Mouse (Mus musculus) forebrain, embryonic 15.5 days (tissue): ENCODE measurements around the gene Jpt2. TPM values are rescaled to one million over a fixed set of nuclear protein-coding genes. Genes with fewer than 3 reads are reported as not detected.

Experiments
- ATAC-seq: fragments of 200-750 bp; cut with Nextera tagmentation; replicated peaks from 2 replicates; pipeline ENCODE4 v1.8.0; 2017; ENCODE audit warnings: mild to moderate bottlenecking, moderate TSS enrichment, moderate library complexity
- H3K27ac ChIP-seq: fragments of 300-500 bp; sonication (generic); replicated peaks from 2 replicates; pipeline ENCODE4 v1.5.1; 2015; ENCODE audit warnings: mild to moderate bottlenecking, inconsistent platforms
- H3K27me3 ChIP-seq: fragments of 300-500 bp; sonication (generic); 2 replicates; pipeline ENCODE4 v1.6.1; 2015; ENCODE audit warnings: inconsistent platforms
- H3K36me3 ChIP-seq: fragments of 300-500 bp; sonication (generic); 2 replicates; pipeline ENCODE4 v1.6.1; 2015; ENCODE audit warnings: mild to moderate bottlenecking, inconsistent platforms
- H3K4me1 ChIP-seq: fragments of 300-500 bp; sonication (generic); 2 replicates; pipeline ENCODE4 v1.6.1; 2015; ENCODE audit warnings: inconsistent platforms
- H3K4me2 ChIP-seq: fragments of 300-500 bp; sonication (generic); replicated peaks from 2 replicates; pipeline ENCODE4 v1.6.1; 2015; ENCODE audit warnings: mild to moderate bottlenecking, inconsistent platforms
- H3K4me3 ChIP-seq: fragments of 300-500 bp; sonication (generic); 2 replicates; pipeline ENCODE4 v1.5.1; 2015; ENCODE audit warnings: mild to moderate bottlenecking, inconsistent platforms
- H3K9ac ChIP-seq: fragments of 300-500 bp; sonication (generic); replicated peaks from 2 replicates; pipeline ENCODE4 v1.6.1; 2015; ENCODE audit warnings: mild to moderate bottlenecking, inconsistent platforms
- H3K9me3 ChIP-seq: fragments of 300-500 bp; sonication (generic); 2 replicates; pipeline ENCODE4 v1.6.1; 2016; ENCODE audit warnings: inconsistent platforms
- WGBS: fragments of 180-500 bp; shearing (Covaris S2); methylation state at CpG from one replicate; pipeline ENCODE4 v1.1.7; 2015; ENCODE audit warnings: mixed read lengths; 5-methylcytosine and 5-hydroxymethylcytosine counted together
- polyA plus RNA-seq: library from polyadenylated mRNA; unstranded; fragments of >200 nt; fragmentation: Nextera tagmentation; extraction: Ambion mirVana; gene quantifications from 2 replicates; pipeline ENCODE4 v1.2.1, GENCODE M21; 2015

Gene Jpt2
- polyA plus RNA-seq, 1 experiment from 2014 or later = 101 TPM

DNA sequence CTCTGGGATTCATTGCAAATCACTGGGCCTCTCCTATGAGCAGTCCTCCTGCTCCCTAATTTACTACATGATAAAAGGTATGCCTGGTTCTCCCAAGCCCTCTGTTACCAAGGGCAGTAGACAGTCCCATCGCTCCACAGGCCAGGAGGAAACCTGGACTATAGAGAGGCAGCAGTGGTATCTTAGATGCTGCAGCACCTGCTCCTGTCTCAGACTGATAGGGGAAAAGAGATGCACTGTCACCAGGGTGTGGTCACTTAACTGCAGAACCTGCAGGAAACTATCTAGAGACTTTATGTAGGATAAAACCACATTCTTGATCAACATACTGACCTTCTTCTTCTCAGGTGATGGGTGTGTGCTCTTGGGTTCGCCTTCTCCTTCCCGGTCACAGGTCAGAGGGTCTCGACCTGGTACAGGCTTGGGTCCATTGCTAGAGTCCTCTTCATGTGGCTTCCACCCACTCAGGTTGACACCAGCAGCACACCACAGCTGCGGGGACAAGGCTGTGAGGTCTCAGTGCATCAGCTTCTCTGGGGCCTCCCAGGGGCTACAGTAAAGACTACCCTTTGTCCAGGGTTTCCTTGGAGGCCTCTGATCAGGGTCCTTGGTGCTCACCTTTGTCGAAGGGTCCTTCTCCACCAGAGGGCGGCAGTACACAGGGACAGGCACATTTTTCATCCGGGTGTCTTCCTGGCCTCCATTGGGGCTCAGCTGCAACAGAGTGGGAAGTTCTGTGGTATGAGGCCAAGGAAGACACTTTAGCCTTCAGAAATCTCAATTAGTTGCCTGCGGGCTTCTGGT lies 57.6 kb downstream of the Jpt2 start:
- no peaks in the 10 kb centered on the region for H3K9me3 ChIP-seq
- peaks cover 98% of the 10 kb centered on the region for H3K36me3 ChIP-seq
- H3K9ac ChIP-seq = no peak overlapping the region
- no peak overlapping the region for H3K27ac ChIP-seq
- peaks cover 2% of the 10 kb centered on the region for H3K4me1 ChIP-seq
- WGBS = 69% methylated on average over 9 of the region's 9 CpGs
- ATAC-seq = no peak
- no peak overlapping the region for H3K4me2 ChIP-seq
- H3K4me3 ChIP-seq = no peak overlapping the region
- no peaks in the 10 kb centered on the region for H3K27me3 ChIP-seq

DNA sequence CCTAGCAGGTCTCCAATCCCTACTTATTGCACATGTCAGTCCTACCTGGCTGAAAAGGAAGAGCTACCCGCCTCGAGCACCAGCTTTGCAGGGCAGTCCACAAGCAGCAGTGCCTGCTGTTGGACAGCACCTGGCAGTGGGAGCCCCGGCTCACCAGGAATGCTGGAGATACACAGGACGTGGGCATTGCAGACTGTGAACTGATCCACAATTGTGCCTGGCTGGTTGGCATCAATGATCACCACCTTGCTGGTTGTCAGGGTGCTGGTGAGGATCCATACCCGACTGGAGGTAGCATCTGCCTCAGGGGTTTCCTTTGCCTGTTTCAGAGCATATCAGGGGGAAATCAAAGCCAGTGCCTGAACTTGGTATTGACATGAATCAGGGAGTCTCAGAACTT lies 58.4 kb downstream of the Jpt2 start:
- H3K4me1 ChIP-seq = peaks cover 9% of the 10 kb centered on the region
- no peak overlapping the region for H3K9ac ChIP-seq
- H3K36me3 ChIP-seq = peaks cover 91% of the 10 kb centered on the region
- no peak overlapping the region for H3K4me3 ChIP-seq
- WGBS = 95% methylated on average over 5 of the region's 5 CpGs
- no peak overlapping the region for H3K27ac ChIP-seq
- no peaks in the 10 kb centered on the region for H3K27me3 ChIP-seq
- H3K9me3 ChIP-seq = no peaks in the 10 kb centered on the region
- no peak for ATAC-seq
- no peak overlapping the region for H3K4me2 ChIP-seq

DNA sequence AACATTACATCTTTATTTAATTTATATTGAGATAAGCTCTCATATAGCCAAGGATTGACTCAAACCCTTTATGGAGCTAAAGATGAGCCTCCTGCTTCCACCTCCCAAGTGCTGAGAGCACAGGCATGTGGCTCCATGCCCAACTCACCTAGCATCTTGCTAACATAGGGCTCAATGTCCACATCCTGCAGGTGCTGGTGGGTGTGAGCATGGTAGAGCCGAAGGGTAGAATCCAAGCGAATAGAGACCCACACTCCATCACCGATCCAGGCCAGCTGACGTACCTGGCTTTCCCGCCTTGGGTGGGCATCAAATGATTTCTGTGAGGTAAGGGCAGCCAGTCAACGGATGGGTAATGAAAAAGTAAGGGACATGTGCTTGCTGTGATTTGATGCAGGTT lies 60.5 kb downstream of the Jpt2 start:
- 91% methylated on average over 6 of the region's 6 CpGs for WGBS

DNA sequence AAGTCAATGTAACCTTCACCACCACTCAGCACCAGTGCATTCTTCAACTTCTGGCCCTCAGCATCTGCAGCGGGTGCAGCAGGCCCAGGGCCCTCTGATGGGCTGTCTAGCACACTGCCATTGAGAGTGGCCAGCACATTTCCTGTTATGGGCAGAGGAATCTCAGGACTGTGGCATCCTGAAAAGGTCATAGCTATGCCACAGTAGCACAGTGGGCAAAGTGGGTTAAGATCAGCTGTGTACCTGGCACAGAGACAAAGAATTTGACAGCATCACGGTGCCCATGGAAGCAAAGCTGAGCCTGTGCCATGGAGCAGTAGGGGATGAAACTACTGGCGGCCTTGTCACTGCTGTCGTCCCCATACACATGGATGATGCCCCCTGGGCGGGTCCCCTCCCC lies 61.3 kb downstream of the Jpt2 start:
- Histone ChIP-seq H3K9ac (no peak overlapping the region), H3K9me3 (no peaks in the 10 kb centered on the region), H3K36me3 (peaks cover 62% of the 10 kb centered on the region), H3K4me1 (peaks cover 29% of the 10 kb centered on the region), H3K4me3 (no peak overlapping the region), H3K27ac (no peak overlapping the region), H3K27me3 (no peaks in the 10 kb centered on the region), H3K4me2 (no peak overlapping the region)
- ATAC-seq = no peak
- WGBS = 86% methylated on average over 5 of the region's 5 CpGs

More for the DNA sequence above, 60.5 kb downstream of the Jpt2 start:
- Histone ChIP-seq H3K27ac (no peak overlapping the region), H3K9me3 (no peaks in the 10 kb centered on the region), H3K9ac (no peak overlapping the region), H3K4me1 (peaks cover 24% of the 10 kb centered on the region), H3K27me3 (no peaks in the 10 kb centered on the region), H3K4me3 (no peak overlapping the region), H3K36me3 (peaks cover 70% of the 10 kb centered on the region), H3K4me2 (no peak overlapping the region)
- ATAC-seq = no peak

DNA sequence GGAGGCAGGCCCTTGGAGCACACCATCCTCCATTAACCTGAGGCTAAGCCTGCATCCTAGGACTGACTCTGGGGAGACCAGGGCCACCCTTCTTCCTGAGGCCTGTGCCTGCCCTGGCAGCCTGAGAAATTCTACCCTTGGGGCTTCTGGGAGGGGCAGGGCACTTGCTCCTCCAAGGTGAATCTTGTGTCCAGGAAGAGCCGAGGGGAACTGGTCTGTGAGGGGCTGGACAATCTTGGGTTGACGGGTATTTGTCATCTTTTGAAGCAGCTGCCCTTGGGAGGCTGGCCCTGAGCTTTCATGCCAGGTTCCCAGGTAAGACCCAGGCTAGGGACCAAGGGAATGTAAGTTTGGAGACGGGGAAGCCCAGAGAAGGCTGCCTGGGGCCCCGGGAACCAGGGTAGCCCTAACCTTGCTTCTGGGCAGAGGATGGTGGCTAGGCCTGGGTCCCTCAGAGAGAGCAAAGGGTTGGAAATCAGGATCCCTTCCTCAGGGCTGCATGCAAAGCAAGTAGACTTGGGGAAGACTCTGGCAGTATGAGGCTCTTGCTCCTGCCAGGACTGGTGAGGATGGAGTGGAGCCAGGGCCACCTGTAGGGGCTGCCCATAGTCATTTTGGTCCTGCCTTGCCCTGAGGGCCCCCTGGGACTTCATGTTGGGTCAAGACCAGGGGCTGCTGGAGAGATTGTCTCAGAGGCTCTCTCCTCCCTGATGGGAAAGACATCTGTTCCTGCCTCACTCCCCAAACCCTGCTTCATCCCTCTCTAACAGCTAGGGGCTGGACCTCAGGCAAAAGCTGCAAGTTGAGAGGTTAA lies 62.2 kb downstream of the Jpt2 start:
- no peak for ATAC-seq
- WGBS = 78% methylated on average over 4 of the region's 4 CpGs
- peaks cover 56% of the 10 kb centered on the region for H3K36me3 ChIP-seq

DNA sequence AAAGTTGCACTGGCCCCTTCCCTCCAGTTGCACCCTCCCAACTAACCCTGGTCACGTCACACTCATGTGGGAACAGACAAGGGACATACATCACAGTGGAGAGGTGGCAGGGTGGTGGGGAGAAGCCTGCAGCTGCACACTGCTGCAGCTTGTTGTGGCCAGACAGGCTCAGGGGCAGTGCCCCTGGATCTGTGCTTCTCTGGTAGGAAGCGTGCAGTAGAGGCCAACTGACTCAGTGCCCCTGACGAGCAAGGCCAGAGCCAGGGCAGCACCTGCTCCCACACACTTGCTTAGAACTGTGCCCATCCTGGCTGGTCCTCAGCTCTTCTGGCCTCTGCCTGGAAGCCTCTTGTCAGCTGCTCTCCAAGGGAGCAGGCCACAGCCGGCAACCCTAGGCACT lies 62.9 kb downstream of the Jpt2 start:
- Histone ChIP-seq H3K4me2 (peak overlapping the region; percentile 96), H3K4me3 (peak overlapping the region; percentile 59), H3K9ac (no peak overlapping the region), H3K27ac (no peak overlapping the region), H3K4me1 (peaks cover 37% of the 10 kb centered on the region), H3K36me3 (peaks cover 56% of the 10 kb centered on the region), H3K27me3 (no peaks in the 10 kb centered on the region), H3K9me3 (no peaks in the 10 kb centered on the region)
- 76% methylated on average over 4 of the region's 4 CpGs for WGBS
- no peak for ATAC-seq

More for the DNA sequence above, 62.2 kb downstream of the Jpt2 start:
- Histone ChIP-seq H3K4me1 (peaks cover 37% of the 10 kb centered on the region), H3K9ac (no peak overlapping the region), H3K27me3 (no peaks in the 10 kb centered on the region), H3K4me2 (peak overlapping the region; percentile 96; the same call in 1 of the 2 replicates), H3K4me3 (0 out of 2 replicates have a peak overlapping the region, but pooled peaks have one; percentile 59), H3K27ac (no peak overlapping the region), H3K9me3 (no peaks in the 10 kb centered on the region)

DNA sequence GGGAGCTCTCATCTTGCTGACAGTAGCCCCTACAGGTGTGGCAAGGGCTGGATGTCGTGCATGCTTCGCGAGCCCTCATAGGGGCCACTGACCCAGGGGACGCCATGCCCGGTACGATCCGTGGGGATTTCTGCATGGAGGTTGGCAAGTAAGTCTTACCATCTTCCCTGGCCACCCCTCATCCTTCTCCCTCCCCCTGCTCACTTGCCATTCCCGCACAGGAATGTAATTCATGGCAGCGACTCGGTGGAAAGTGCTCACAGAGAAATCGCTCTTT lies 63.6 kb downstream of the Jpt2 start:
- Histone ChIP-seq H3K9me3 (no peaks in the 10 kb centered on the region), H3K9ac (peak overlapping the region; percentile 83), H3K4me3 (peak overlapping the region; percentile 59), H3K4me2 (peak overlapping the region; percentile 96), H3K4me1 (peaks cover 37% of the 10 kb centered on the region), H3K36me3 (peaks cover 56% of the 10 kb centered on the region), H3K27ac (peak overlapping the region; percentile 81), H3K27me3 (no peaks in the 10 kb centered on the region)
- ATAC-seq = no peak
- WGBS = 25% methylated on average over 11 of the region's 11 CpGs

DNA sequence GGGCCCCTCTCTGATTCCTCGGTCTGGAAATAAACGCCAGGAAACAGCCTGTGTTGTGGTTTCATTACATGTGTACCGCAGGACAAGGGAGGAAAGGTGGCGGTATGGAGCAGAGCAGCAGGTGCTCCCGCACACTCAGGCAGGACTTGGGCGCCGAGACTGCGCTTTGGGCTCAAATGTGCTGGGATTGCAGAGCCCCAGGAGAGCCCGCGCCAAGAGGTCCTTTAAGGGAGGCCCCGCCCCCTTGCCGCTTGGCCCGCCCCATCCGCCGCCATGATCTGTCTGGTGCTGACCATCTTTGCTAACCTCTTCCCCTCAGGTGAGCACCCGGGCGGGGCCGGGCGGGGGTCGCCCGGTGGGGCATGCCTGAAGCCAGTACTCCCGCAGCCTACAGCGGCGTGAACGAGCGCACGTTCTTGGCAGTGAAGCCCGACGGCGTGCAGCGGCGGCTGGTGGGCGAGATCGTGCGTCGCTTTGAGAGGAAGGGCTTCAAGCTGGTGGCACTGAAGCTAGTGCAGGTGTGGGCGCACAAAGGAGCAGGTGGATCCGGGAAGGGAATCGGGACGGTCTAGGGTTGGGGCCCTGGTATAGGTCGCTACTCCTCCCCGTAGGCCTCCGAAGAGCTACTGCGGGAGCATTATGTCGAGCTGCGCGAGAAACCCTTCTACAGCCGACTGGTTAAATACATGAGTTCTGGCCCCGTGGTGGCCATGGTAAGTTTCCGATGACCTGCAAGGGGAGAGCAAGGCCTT lies 64.1 kb downstream of the Jpt2 start, which contains the start of gene Nme3:
Nme3 (plus strand) TSS at position 260 of the 752 bp plus-strand sequence.
- H3K4me1 ChIP-seq = peaks cover 37% of the 10 kb centered on the region
- H3K27me3 ChIP-seq = no peaks in the 10 kb centered on the region
- H3K4me2 ChIP-seq = peak within 1 kb of the TSS; percentile 96
- 2% methylated on average over 50 of the region's 50 CpGs for WGBS
- H3K9me3 ChIP-seq = no peaks in the 10 kb centered on the region
- peak within 1 kb of the TSS; percentile 83 for H3K9ac ChIP-seq
- peaks cover 55% of the 10 kb centered on the region for H3K36me3 ChIP-seq
- ATAC-seq = peak; percentile 73
- H3K27ac ChIP-seq = peak within 1 kb of the TSS; percentile 81
- peak within 1 kb of the TSS; percentile 59 for H3K4me3 ChIP-seq

DNA sequence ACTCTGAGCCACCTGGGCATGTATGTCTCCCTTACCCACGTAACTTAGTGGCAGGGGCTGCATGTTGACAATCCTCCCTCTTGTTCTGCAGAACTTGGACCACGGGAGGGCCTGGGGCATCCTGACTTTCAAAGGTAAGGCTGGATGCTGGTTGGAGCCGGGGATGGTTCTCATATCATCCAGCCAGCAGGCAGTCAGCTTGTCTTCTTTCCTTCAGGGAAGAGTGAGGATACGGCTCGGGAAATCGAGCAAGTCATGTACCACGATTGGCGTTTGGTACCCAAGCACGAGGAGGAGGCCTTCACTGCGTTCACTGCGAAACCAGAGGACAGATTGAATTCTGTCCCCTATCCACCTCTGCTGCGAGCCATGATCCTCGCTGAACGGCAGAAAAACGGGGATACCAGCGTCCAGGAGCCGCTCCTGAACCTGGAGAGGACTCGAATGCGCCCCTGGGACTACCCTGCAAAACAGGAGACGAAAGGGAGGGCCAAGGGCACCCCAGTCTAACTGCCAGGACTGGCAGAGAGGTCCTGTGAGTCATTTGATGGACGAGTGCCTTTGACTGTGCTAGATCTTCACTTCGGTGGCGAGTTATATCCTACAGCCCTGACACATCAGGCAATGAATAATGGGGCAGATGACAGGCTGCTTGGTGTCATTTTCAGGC lies 64.8 kb downstream of the Jpt2 start:
- Histone ChIP-seq H3K4me3 (peak overlapping the region; percentile 59), H3K9ac (peak overlapping the region; percentile 83), H3K9me3 (no peaks in the 10 kb centered on the region), H3K27me3 (no peaks in the 10 kb centered on the region), H3K4me2 (peak overlapping the region; percentile 96), H3K27ac (peak overlapping the region; percentile 81), H3K4me1 (peaks cover 37% of the 10 kb centered on the region), H3K36me3 (peaks cover 55% of the 10 kb centered on the region)
- 0 out of 2 replicates have a peak, but pooled peaks have one; percentile 1 for ATAC-seq
- WGBS = 13% methylated on average over 23 of the region's 23 CpGs

DNA sequence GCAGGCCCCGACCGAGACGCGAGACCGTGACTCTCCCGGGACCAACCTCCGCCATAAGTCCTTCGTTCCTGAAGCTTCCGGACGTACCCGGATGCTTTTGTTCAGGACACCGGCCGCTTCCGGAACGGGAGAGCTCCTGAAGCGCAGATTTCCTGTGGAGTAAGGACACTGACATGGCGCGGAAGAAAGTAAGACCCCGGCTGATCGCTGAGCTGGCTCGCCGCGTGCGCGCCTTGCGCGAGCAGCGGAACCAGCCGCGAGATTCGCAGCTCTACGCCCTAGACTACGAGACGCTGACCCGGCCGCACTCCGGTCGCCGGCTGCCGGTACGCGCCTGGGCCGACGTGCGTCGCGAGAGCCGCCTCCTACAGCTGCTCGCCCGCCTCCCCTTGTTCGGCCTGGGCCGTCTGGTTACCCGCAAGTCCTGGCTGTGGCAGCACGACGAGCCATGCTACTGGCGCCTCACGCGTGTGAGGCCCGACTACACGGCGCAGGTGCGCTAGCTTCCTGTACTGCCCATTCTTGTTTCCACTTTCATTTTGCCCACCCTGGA lies 65.4 kb downstream of the Jpt2 start, which contains the start of the genes Eme2 and Mrps34:
Eme2 (minus strand) TSS at position 93 of the 553 bp plus-strand sequence.
Mrps34 (plus strand) TSS at position 122 of the 553 bp plus-strand sequence.
- no peaks in the 10 kb centered on the region for H3K27me3 ChIP-seq
- H3K4me3 ChIP-seq = peak within 1 kb of the TSS; percentile 59
- H3K4me2 ChIP-seq = peak within 1 kb of the TSS; percentile 96
- H3K36me3 ChIP-seq = peaks cover 55% of the 10 kb centered on the region
- peaks cover 37% of the 10 kb centered on the region for H3K4me1 ChIP-seq
- ATAC-seq = peak; percentile 49
- H3K9ac ChIP-seq = peak within 1 kb of the TSS; percentile 83
- under 1% methylated on average over 62 of the region's 62 CpGs for WGBS
- H3K27ac ChIP-seq = peak within 1 kb of the TSS; percentile 81
- H3K9me3 ChIP-seq = no peaks in the 10 kb centered on the region
